Mouse (Mus musculus): Measurements from ENCODE around the gene Rnf123. TPM values are rescaled to one million over a fixed set of nuclear protein-coding genes. Genes with fewer than 3 reads are reported as not detected.
A peak's percentile ranks its signal among the peaks of the same experiment; 100 is the strongest.
"Not testable (repeated sequence)": the region's sequence is repeated elsewhere in the genome, so short reads cannot be mapped to it uniquely, and the experiment has no call there.

Gene Rnf123
- polyA plus RNA-seq, 1 experiment, result 184 TPM

GRCm38 (mm10) chr9:108020741-108021140 lies 62.4 kb downstream of the Rnf123 start:
- no peaks in the 10 kb centered on the region for H3K27me3 ChIP-seq (ENCODE audit: control insufficient read depth, insufficient read depth, low read length)
- peak in 1 of 2 experiments; percentile 20 for DNase-seq
- peaks cover 11% of the 10 kb centered on the region; the same call in 1 of the 2 replicates for H3K4me1 ChIP-seq (ENCODE audit: control insufficient read depth, insufficient read depth, low read length)
- 91% methylated on average over 1 of the region's 1 CpGs for WGBS
- H3K27ac ChIP-seq (ENCODE audit: insufficient read depth, low read length), result no peak overlapping the region
- no peak overlapping the region for H3K4me3 ChIP-seq (replicated peaks; ENCODE audit: insufficient read depth, low read depth, low read length)
- TF ChIP-seq POLR2A (IDR thresholded peaks at IDR 0.05; ENCODE audit: borderline replicate concordance, insufficient read depth, low read length), result no peak
- no peak for TF ChIP-seq CTCF (IDR thresholded peaks at IDR 0.05; ENCODE audit: borderline replicate concordance, insufficient read depth, low read depth, low read length)

GRCm38 (mm10) chr9:108017127-108017526 lies 66.0 kb downstream of the Rnf123 start:
- no peak for DNase-seq
- TF ChIP-seq CTCF (IDR thresholded peaks at IDR 0.05; ENCODE audit: borderline replicate concordance, insufficient read depth, low read depth, low read length) (no peak), POLR2A (IDR thresholded peaks at IDR 0.05; ENCODE audit: borderline replicate concordance, insufficient read depth, low read length) (no peak)
- Histone ChIP-seq H3K27ac (ENCODE audit: insufficient read depth, low read length) (no peak overlapping the region), H3K4me1 (ENCODE audit: control insufficient read depth, insufficient read depth, low read length) (peaks cover 4% of the 10 kb centered on the region; the same call in 1 of the 2 replicates), H3K27me3 (ENCODE audit: control insufficient read depth, insufficient read depth, low read length) (no peaks in the 10 kb centered on the region), H3K4me3 (replicated peaks; ENCODE audit: insufficient read depth, low read depth, low read length) (no peak overlapping the region)
- WGBS, result 73% methylated on average over 3 of the region's 3 CpGs

GRCm38 (mm10) chr9:108013577-108013976 lies 69.6 kb downstream of the Rnf123 start:
- not testable (repeated sequence) for H3K4me1 ChIP-seq (ENCODE audit: control insufficient read depth, insufficient read depth, low read length); DNase-seq; H3K27me3 ChIP-seq (ENCODE audit: control insufficient read depth, insufficient read depth, low read length); H3K4me3 ChIP-seq (replicated peaks; ENCODE audit: insufficient read depth, low read depth, low read length); H3K27ac ChIP-seq (ENCODE audit: insufficient read depth, low read length)
- 97% methylated on average over 2 of the region's 2 CpGs for WGBS

- DNase-seq, result no peak
- no peak overlapping the region for H3K4me3 ChIP-seq (replicated peaks; ENCODE audit: insufficient read depth, low read depth, low read length)
- TF ChIP-seq POLR2A (IDR thresholded peaks at IDR 0.05; ENCODE audit: borderline replicate concordance, insufficient read depth, low read length) (no peak), CTCF (IDR thresholded peaks at IDR 0.05; ENCODE audit: borderline replicate concordance, insufficient read depth, low read depth, low read length) (no peak)
- no peak overlapping the region for H3K27ac ChIP-seq (ENCODE audit: insufficient read depth, low read length)
- no peaks in the 10 kb centered on the region; the same call in 1 of the 2 replicates for H3K4me1 ChIP-seq (ENCODE audit: control insufficient read depth, insufficient read depth, low read length)
- H3K27me3 ChIP-seq (ENCODE audit: control insufficient read depth, insufficient read depth, low read length), result no peaks in the 10 kb centered on the region
Measured at GRCm38 (mm10) chr9:108010385-108010784, 72.8 kb downstream of the Rnf123 start.

- H3K4me1 ChIP-seq (ENCODE audit: control insufficient read depth, insufficient read depth, low read length), result no peaks in the 10 kb centered on the region; the same call in 1 of the 2 replicates
Measured at GRCm38 (mm10) chr9:108008041-108008440, 75.1 kb downstream of the Rnf123 start.

GRCm38 (mm10) chr9:108003531-108003890 lies 79.6 kb downstream of the Rnf123 start:
- peak; percentile 14 to 43 for DNase-seq
- Histone ChIP-seq H3K27ac (ENCODE audit: insufficient read depth, low read length) (peak overlapping the region; percentile 29; the same call in 1 of the 2 replicates), H3K4me3 (replicated peaks; ENCODE audit: insufficient read depth, low read depth, low read length) (peak overlapping the region; percentile 86), H3K27me3 (ENCODE audit: control insufficient read depth, insufficient read depth, low read length) (no peaks in the 10 kb centered on the region), H3K4me1 (ENCODE audit: control insufficient read depth, insufficient read depth, low read length) (no peaks in the 10 kb centered on the region; the same call in 1 of the 2 replicates)
- TF ChIP-seq POLR2A (IDR thresholded peaks at IDR 0.05; ENCODE audit: borderline replicate concordance, insufficient read depth, low read length), result no peak
- WGBS, result 3% methylated on average over 8 of the region's 8 CpGs

More at GRCm38 (mm10) chr9:108008041-108008440, 75.1 kb downstream of the Rnf123 start:
- no peak overlapping the region for H3K4me3 ChIP-seq (replicated peaks; ENCODE audit: insufficient read depth, low read depth, low read length)
- H3K27ac ChIP-seq (ENCODE audit: insufficient read depth, low read length), result no peak overlapping the region
- DNase-seq, result no peak
- H3K27me3 ChIP-seq (ENCODE audit: control insufficient read depth, insufficient read depth, low read length), result no peaks in the 10 kb centered on the region
- 80% methylated on average over 5 of the region's 5 CpGs for WGBS
- TF ChIP-seq POLR2A (IDR thresholded peaks at IDR 0.05; ENCODE audit: borderline replicate concordance, insufficient read depth, low read length), result no peak
- no peak for TF ChIP-seq CTCF (IDR thresholded peaks at IDR 0.05; ENCODE audit: borderline replicate concordance, insufficient read depth, low read depth, low read length)

- H3K4me1 ChIP-seq (ENCODE audit: control insufficient read depth, insufficient read depth, low read length), result no peaks in the 10 kb centered on the region; the same call in 1 of the 2 replicates
- H3K27me3 ChIP-seq (ENCODE audit: control insufficient read depth, insufficient read depth, low read length), result no peaks in the 10 kb centered on the region
- peak overlapping the region; percentile 90 for H3K27ac ChIP-seq (ENCODE audit: insufficient read depth, low read length)
- peak overlapping the region; percentile 86 for H3K4me3 ChIP-seq (replicated peaks; ENCODE audit: insufficient read depth, low read depth, low read length)
- WGBS, result under 1% methylated on average over 50 of the region's 50 CpGs
- TF ChIP-seq POLR2A (IDR thresholded peaks at IDR 0.05; ENCODE audit: borderline replicate concordance, insufficient read depth, low read length) (no peak), CTCF (IDR thresholded peaks at IDR 0.05; ENCODE audit: borderline replicate concordance, insufficient read depth, low read depth, low read length) (no peak)
- DNase-seq, result no peak
Measured at GRCm38 (mm10) chr9:108002778-108003530, 80.2 kb downstream of the Rnf123 start.

All from cerebellum, adult 2 months (tissue).